Mouse (Mus musculus) spleen, adult 2 months (tissue): ENCODE data around the gene Gm12248.

Experiments
- CTCF ChIP-seq: fragments of 200-500 bp; IDR thresholded peaks from 2 replicates; pipeline ENCODE4 v1.5.1; 2011; ENCODE audit warnings: mild to moderate bottlenecking, inconsistent platforms; ENCODE audit not compliant: insufficient read depth, insufficient read length, insufficient replicate concordance; ENCODE audit errors: extremely low read depth
- POLR2A ChIP-seq: fragments of 200-500 bp; IDR thresholded peaks from 2 replicates; pipeline ENCODE4 v1.6.1; 2011; ENCODE audit warnings: low read depth, low read length, inconsistent platforms

GRCm38 (mm10) chr11:58016371-58016770, 76.6 kb downstream of the Gm12248 start:
- no peak for TF ChIP-seq CTCF
- TF ChIP-seq POLR2A: no peak
